Mouse (Mus musculus) heart, postnatal 0 days (tissue): ENCODE data around the gene Ccin. TPM values are rescaled to one million over a fixed set of nuclear protein-coding genes. Genes with fewer than 3 reads are reported as not detected.

Source experiments
- ATAC-seq: fragments of 200-750 bp; cut with Nextera tagmentation; 2 replicates; pipeline ENCODE4 v1.8.0; 2017; ENCODE audit warnings: low read depth, moderate number of reproducible peaks, moderate library complexity; ENCODE audit not compliant: insufficient read depth
- DNase-seq: peaks from one replicate; pipeline ENCODE4 v3.0.0-alpha.2; 2016; ENCODE audit warnings: low spot score
- H3K27ac ChIP-seq: fragments of 300-500 bp; sonication (generic); 2 replicates; pipeline ENCODE4 v1.5.1; 2014; ENCODE audit warnings: low read depth, mild to moderate bottlenecking
- H3K27me3 ChIP-seq: fragments of 300-500 bp; sonication (generic); 2 replicates; pipeline ENCODE4 v1.6.1; 2014; ENCODE audit warnings: low read length, mixed read lengths; ENCODE audit not compliant: control insufficient read depth, insufficient read depth
- H3K36me3 ChIP-seq: fragments of 300-500 bp; sonication (generic); replicated peaks from 2 replicates; pipeline ENCODE4 v1.6.1; 2014; ENCODE audit warnings: low read length, mixed read lengths; ENCODE audit not compliant: control insufficient read depth, insufficient read depth
- H3K4me1 ChIP-seq: fragments of 300-500 bp; sonication (generic); 2 replicates; pipeline ENCODE4 v1.6.1; 2014; ENCODE audit warnings: antibody characterized with exemption; ENCODE audit not compliant: control insufficient read depth, insufficient read depth
- H3K4me2 ChIP-seq: fragments of 300-500 bp; sonication (generic); 2 replicates; pipeline ENCODE4 v1.6.1; 2014; ENCODE audit warnings: low read depth, mild to moderate bottlenecking, low read length, moderate library complexity
- H3K4me3 ChIP-seq: fragments of 300-500 bp; sonication (generic); 2 replicates; pipeline ENCODE4 v1.5.1; 2014; ENCODE audit warnings: low read depth, low read length
- H3K9ac ChIP-seq: fragments of 300-500 bp; sonication (generic); replicated peaks from 2 replicates; pipeline ENCODE4 v1.6.1; 2014; ENCODE audit warnings: low read depth, low read length, mixed read lengths
- H3K9me3 ChIP-seq: fragments of 300-500 bp; sonication (generic); replicated peaks from 2 replicates; pipeline ENCODE4 v1.6.1; 2016; ENCODE audit warnings: low read length; ENCODE audit not compliant: control insufficient read depth
- CTCF ChIP-seq: IDR thresholded peaks from 2 replicates; pipeline ENCODE4 v1.5.1; 2016; ENCODE audit warnings: antibody characterized with exemption, control low read depth, low read depth
- EP300 ChIP-seq: IDR thresholded peaks from 2 replicates; pipeline ENCODE4 v1.6.1; 2016; ENCODE audit warnings: antibody characterized with exemption, low read depth
- WGBS: fragments of 180-500 bp; shearing (Covaris S2); extraction: QIAGEN DNeasy Blood & Tissue Kit; methylation state at CpG from one replicate; pipeline ENCODE4 v1.1.7; 2014; 5-methylcytosine and 5-hydroxymethylcytosine counted together
- polyA plus RNA-seq: library from polyadenylated mRNA; unstranded; fragments of >200 nt; fragmentation: Nextera tagmentation; extraction: Ambion mirVana; gene quantifications from 2 replicates; pipeline ENCODE4 v1.2.1, GENCODE M21; 2015
- total RNA-seq: library from RNA; depleted of rRNA; stranded (reverse); fragments of >200 nt; gene quantifications from 2 replicates; pipeline ENCODE4 v1.2.3, GENCODE M21; 2014; ENCODE audit warnings: low replicate concordance

Ccin gene
- total and polyA plus RNA-seq, 2 experiments from 2014 or later = not detected

- Histone ChIP-seq H3K27me3 (no peaks in the 10 kb centered on the region), H3K27ac (no peak overlapping the region), H3K4me2 (no peak overlapping the region), H3K4me1 (no peaks in the 10 kb centered on the region), H3K9ac (no peak overlapping the region), H3K9me3 (no peaks in the 10 kb centered on the region), H3K36me3 (no peaks in the 10 kb centered on the region), H3K4me3 (no peak overlapping the region)
- WGBS = 64% methylated on average over 2 of the region's 2 CpGs
- ATAC-seq (no peak), DNase-seq (no peak)
- TF ChIP-seq EP300 (no peak), CTCF (no peak)
These were observed 11.1 kb downstream of the Ccin start for GRCm38 (mm10) chr4:43994342-43994741.

GRCm38 (mm10) chr4:44003622-44004021, 20.3 kb downstream of the Ccin start:
- WGBS = 80% methylated on average over 6 of the region's 6 CpGs
- Histone ChIP-seq H3K9ac (no peak overlapping the region), H3K27me3 (no peaks in the 10 kb centered on the region), H3K4me3 (no peak overlapping the region), H3K36me3 (no peaks in the 10 kb centered on the region), H3K4me1 (no peaks in the 10 kb centered on the region), H3K4me2 (no peak overlapping the region), H3K9me3 (no peaks in the 10 kb centered on the region), H3K27ac (no peak overlapping the region)
- no peak for TF ChIP-seq EP300
- ATAC-seq (no peak), DNase-seq (no peak)

GRCm38 (mm10) chr4:44004126-44004525, 20.8 kb downstream of the Ccin start, which contains the start of gene Clta:
Gene Clta, plus strand, starts transcription at chr4:44004452.
- H3K9me3 ChIP-seq = no peaks in the 10 kb centered on the region
- H3K4me1 ChIP-seq = no peaks in the 10 kb centered on the region
- 73% methylated on average over 5 of the region's 5 CpGs for WGBS
- H3K36me3 ChIP-seq = no peaks in the 10 kb centered on the region
- H3K4me3 ChIP-seq = no peak within 1 kb of the TSS
- DNase-seq (no peak), ATAC-seq (no peak)
- no peak within 1 kb of the TSS for H3K27ac ChIP-seq
- H3K4me2 ChIP-seq = no peak within 1 kb of the TSS
- TF ChIP-seq EP300 = no peak
- H3K9ac ChIP-seq = no peak within 1 kb of the TSS
- H3K27me3 ChIP-seq = no peaks in the 10 kb centered on the region

- Histone ChIP-seq H3K27me3 (no peaks in the 10 kb centered on the region), H3K9me3 (no peaks in the 10 kb centered on the region), H3K36me3 (no peaks in the 10 kb centered on the region), H3K27ac (no peak overlapping the region), H3K4me3 (no peak overlapping the region), H3K4me1 (no peaks in the 10 kb centered on the region), H3K9ac (no peak overlapping the region), H3K4me2 (no peak overlapping the region)
- ATAC-seq (no peak), DNase-seq (no peak)
- no peak for TF ChIP-seq CTCF
- TF ChIP-seq EP300 = no peak
- 74% methylated on average over 3 of the region's 3 CpGs for WGBS
These were observed 21.5 kb downstream of the Ccin start for GRCm38 (mm10) chr4:44004623-44005409.

- no peak overlapping the region for H3K9ac ChIP-seq
- H3K4me1 ChIP-seq = peaks cover 16% of the 10 kb centered on the region
- no peak overlapping the region for H3K4me2 ChIP-seq
- no peak overlapping the region for H3K27ac ChIP-seq
- H3K4me3 ChIP-seq = no peak overlapping the region
- 94% methylated on average over 1 of the region's 1 CpGs for WGBS
- H3K9me3 ChIP-seq = no peaks in the 10 kb centered on the region
- H3K36me3 ChIP-seq = no peaks in the 10 kb centered on the region
- ATAC-seq (no peak), DNase-seq (no peak)
- no peaks in the 10 kb centered on the region for H3K27me3 ChIP-seq
- TF ChIP-seq EP300 (no peak), CTCF (0 out of 2 replicates have a peak, but pooled peaks have one; percentile 8)
These were observed 26.9 kb downstream of the Ccin start for GRCm38 (mm10) chr4:44010176-44010575.

- TF ChIP-seq CTCF = no peak
- TF ChIP-seq EP300 = no peak
- 40% methylated on average over 2 of the region's 2 CpGs for WGBS
- DNase-seq = no peak
- Histone ChIP-seq H3K9me3 (no peaks in the 10 kb centered on the region), H3K4me1 (peaks cover 16% of the 10 kb centered on the region), H3K27me3 (no peaks in the 10 kb centered on the region), H3K9ac (no peak overlapping the region), H3K4me3 (no peak overlapping the region), H3K27ac (no peak overlapping the region), H3K4me2 (no peak overlapping the region), H3K36me3 (no peaks in the 10 kb centered on the region)
- no peak for ATAC-seq
These were observed 27.6 kb downstream of the Ccin start for GRCm38 (mm10) chr4:44010893-44011292.
